Mouse (Mus musculus): ENCODE results near the gene Olfm1.

Olfm1 gene

GRCm38 (mm10) chr2:28235129-28235528, 42.3 kb downstream of the Olfm1 start:
- DNase-seq: peak; percentile 58 to 66

GRCm38 (mm10) chr2:28236447-28236846, 43.7 kb downstream of the Olfm1 start:
- no peak for DNase-seq

GRCm38 (mm10) chr2:28239616-28240015, 46.8 kb downstream of the Olfm1 start:
- no peak for DNase-seq

GRCm38 (mm10) chr2:28240920-28241319, 48.1 kb downstream of the Olfm1 start:
- DNase-seq: no peak

GRCm38 (mm10) chr2:28241520-28242221, 48.9 kb downstream of the Olfm1 start:
- DNase-seq: no peak

GRCm38 (mm10) chr2:28242222-28242543, 49.4 kb downstream of the Olfm1 start:
- DNase-seq: no peak

GRCm38 (mm10) chr2:28244667-28245395, 52.0 kb downstream of the Olfm1 start:
- DNase-seq: peak; percentile 58 to 73

- DNase-seq: peak in 1 of 2 experiments; percentile 28
These were observed 53.4 kb downstream of the Olfm1 start for GRCm38 (mm10) chr2:28246110-28246653.

GRCm38 (mm10) chr2:28247098-28247497, 54.3 kb downstream of the Olfm1 start:
- peak; percentile 49 to 72 for DNase-seq

- DNase-seq: no peak
These were observed 59.8 kb downstream of the Olfm1 start for GRCm38 (mm10) chr2:28252554-28252953.

GRCm38 (mm10) chr2:28256029-28256428, 63.2 kb downstream of the Olfm1 start:
- no peak for DNase-seq

GRCm38 (mm10) chr2:28261438-28261837, 68.6 kb downstream of the Olfm1 start:
- peak; percentile 62 to 70 for DNase-seq

GRCm38 (mm10) chr2:28267776-28268275, 75.0 kb downstream of the Olfm1 start:
- DNase-seq: no peak

- peak; percentile 58 to 77 for DNase-seq
These were observed 77.8 kb downstream of the Olfm1 start for GRCm38 (mm10) chr2:28270561-28270960.

GRCm38 (mm10) chr2:28272218-28272965, 79.6 kb downstream of the Olfm1 start:
- no peak for DNase-seq

GRCm38 (mm10) chr2:28274006-28274405, 81.2 kb downstream of the Olfm1 start:
- DNase-seq: peak; percentile 38 to 42

- no peak for DNase-seq
These were observed 82.6 kb downstream of the Olfm1 start for GRCm38 (mm10) chr2:28275345-28275744.

- DNase-seq: peak; percentile 88 to 92
These were observed 85.4 kb downstream of the Olfm1 start for GRCm38 (mm10) chr2:28278150-28278549.

GRCm38 (mm10) chr2:28278853-28279252, 86.1 kb downstream of the Olfm1 start:
- DNase-seq: no peak

All from cerebellum, postnatal 25 days (tissue).